Mouse (Mus musculus): ENCODE data around the gene Olfr743.
"Not testable (repeated sequence)": the region's sequence is repeated elsewhere in the genome, so short reads cannot be mapped to it uniquely, and the experiment has no call there.

Olfr743 gene

GRCm38 (mm10) chr14:50521539-50521938 is at the start of gene Olfr743:
Gene Olfr743, plus strand, starts transcription at chr14:50521839.
- DNase-seq: no peak

DNA sequence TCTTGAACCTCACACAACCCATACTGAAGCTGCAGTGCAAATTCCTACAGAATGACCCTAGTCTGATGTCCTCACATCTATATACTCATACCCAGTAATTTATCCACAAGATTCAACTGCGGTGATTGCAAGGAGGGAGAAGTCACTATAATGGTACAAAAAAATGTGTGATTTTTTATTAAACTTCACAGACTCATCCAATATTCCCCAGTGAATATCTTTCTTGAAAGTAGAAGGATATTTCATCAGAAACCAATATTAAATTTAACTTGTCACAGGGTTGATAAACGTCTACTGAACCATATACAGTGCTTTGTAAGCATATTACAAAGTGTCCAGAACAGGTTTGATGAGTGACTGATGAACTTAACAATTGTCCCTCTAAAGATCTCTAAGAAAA is 49.2 kb upstream of the Olfr743 start, which contains the start of gene Olfr741:
Olfr741 (plus strand) TSS at position 301 of the 400 bp plus-strand sequence.
- DNase-seq: no peak

GRCm38 (mm10) chr14:50478406-50478805 is 43.2 kb upstream of the Olfr743 start:
- DNase-seq: no peak

GRCm38 (mm10) chr14:50503300-50503699 is 18.3 kb upstream of the Olfr743 start, which contains the start of gene Olfr742:
Gene Olfr742, plus strand, starts transcription at chr14:50503600.
- DNase-seq: no peak

- no peak for DNase-seq
Measured at GRCm38 (mm10) chr14:50552734-50553133, 31.1 kb downstream of the Olfr743 start.

GRCm38 (mm10) chr14:50573056-50573455 is 51.4 kb downstream of the Olfr743 start:
- DNase-seq: not testable (repeated sequence)

Measured in B cell, adult 2 months (primary cell).